Mouse (Mus musculus) Patski (cell line): ENCODE measurements around the gene Tmem213. TPM values are rescaled to one million over a fixed set of nuclear protein-coding genes. Genes with fewer than 3 reads are reported as not detected.
A peak's percentile ranks its signal among the peaks of the same experiment; 100 is the strongest.

Source experiments
- ATAC-seq: fragments of 100-300 bp; one replicate; pipeline ENCODE4 v1.8.0; 2021
- CTCF ChIA-PET: fragments of 350-600 bp; sonication (Branson Sonifier 250); formaldehyde crosslinking; loops from one replicate; lab custom pipeline; 2022; ENCODE audit warnings: inconsistent platforms; lab: Charles Lee
- POLR2A ChIA-PET: fragments of 350-600 bp; sonication (Branson Sonifier 250); formaldehyde crosslinking; loops from one replicate; lab custom pipeline; 2022; ENCODE audit warnings: antibody characterized with exemption, inconsistent platforms; lab: Charles Lee
- DNase-seq: peaks from one replicate; pipeline ENCODE4 v3.0.0-alpha.2; 2011; ENCODE audit warnings: low read depth, low spot score
- H3K27me3 ChIP-seq: fragments of 371-371 bp; one replicate; pipeline ENCODE4 v1.5.1; 2021
- CTCF ChIP-seq: fragments of 100-300 bp; IDR thresholded peaks from one replicate; pipeline ENCODE4 v1.5.1; 2021
- in situ Hi-C: fragments of 300-500 bp; cut with MboI; formaldehyde crosslinking; loops from 3 replicates; pipeline ENCODE4 v1.11.1; 2018; ENCODE audit warnings: low pct_unique_long_range_greater_than_20kb, mixed read lengths
- polyA plus RNA-seq: library from polyadenylated mRNA; unstranded; gene quantifications from one replicate; pipeline ENCODE4 v1.2.3, GENCODE M21; 2021

Gene Tmem213
- polyA plus RNA-seq, 1 experiment from 2014 or later = not detected

- ChIA-PET CTCF (no interaction called here), POLR2A (interaction anchor here (0.7 kb wide), 1 partner anchor 19 kb away, joined by 3 read pairs; no protein-coding TSS in a partner anchor)
- no peak for DNase-seq
- no peak for ATAC-seq
- H3K27me3 ChIP-seq = no peaks in the 10 kb centered on the region
- no peak for TF ChIP-seq CTCF
- in situ Hi-C loops = no loop called here
Measured at GRCm38 (mm10) chr6:38125462-38125861, 16.4 kb downstream of the Tmem213 start.

- POLR2A ChIA-PET = interaction anchor here (1.2 kb wide), 1 partner anchor 16 kb away, joined by 5 read pairs; no protein-coding TSS in a partner anchor
- no peak for DNase-seq
- no peak for TF ChIP-seq CTCF
Measured at GRCm38 (mm10) chr6:38128115-38128514, 19.1 kb downstream of the Tmem213 start.

GRCm38 (mm10) chr6:38129883-38130282, 20.8 kb downstream of the Tmem213 start:
- DNase-seq (no peak), ATAC-seq (no peak)
- in situ Hi-C loops = no loop called here
- no peak for TF ChIP-seq CTCF
- ChIA-PET CTCF (interaction anchor here (0.6 to 1.3 kb wide), 3 partner anchors 9 to 20 kb away, joined by 3 read pairs; no protein-coding TSS in a partner anchor), POLR2A (interaction anchor here (0.7 kb wide), 1 partner anchor 56 kb away, joined by 3 read pairs; no protein-coding TSS in a partner anchor)
- H3K27me3 ChIP-seq = no peaks in the 10 kb centered on the region

More at GRCm38 (mm10) chr6:38128115-38128514, 19.1 kb downstream of the Tmem213 start:
- in situ Hi-C loops = no loop called here
- H3K27me3 ChIP-seq = no peaks in the 10 kb centered on the region
- CTCF ChIA-PET = interaction anchor here (1.0 to 1.5 kb wide), 3 partner anchors 29 to 120 kb away, joined by 3 to 4 read pairs (median 3); no protein-coding TSS in a partner anchor
- ATAC-seq = no peak

DNA sequence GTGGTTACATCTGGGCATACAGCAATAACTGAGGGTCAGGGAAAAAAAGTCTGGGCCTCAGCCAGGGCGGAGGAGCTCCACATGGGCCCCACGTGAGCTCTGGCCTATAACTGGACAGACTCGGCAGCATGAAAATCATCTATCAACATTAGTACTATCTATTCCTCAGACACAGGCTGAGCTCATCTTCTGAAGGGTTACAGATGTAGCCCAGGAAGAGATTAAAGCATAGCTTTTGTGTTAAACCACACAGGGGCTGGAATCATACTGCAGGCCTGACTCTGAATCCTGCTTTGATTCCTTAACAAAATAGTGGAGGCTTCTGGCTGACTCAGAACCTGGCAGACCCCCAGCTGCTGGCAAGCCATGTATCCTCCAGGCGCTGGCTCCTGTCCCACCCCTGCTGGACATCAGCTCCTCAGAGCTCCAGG, 22.8 kb downstream of the Tmem213 start:
- peak; percentile 65 for DNase-seq
- peak; percentile 75 for ATAC-seq

DNA sequence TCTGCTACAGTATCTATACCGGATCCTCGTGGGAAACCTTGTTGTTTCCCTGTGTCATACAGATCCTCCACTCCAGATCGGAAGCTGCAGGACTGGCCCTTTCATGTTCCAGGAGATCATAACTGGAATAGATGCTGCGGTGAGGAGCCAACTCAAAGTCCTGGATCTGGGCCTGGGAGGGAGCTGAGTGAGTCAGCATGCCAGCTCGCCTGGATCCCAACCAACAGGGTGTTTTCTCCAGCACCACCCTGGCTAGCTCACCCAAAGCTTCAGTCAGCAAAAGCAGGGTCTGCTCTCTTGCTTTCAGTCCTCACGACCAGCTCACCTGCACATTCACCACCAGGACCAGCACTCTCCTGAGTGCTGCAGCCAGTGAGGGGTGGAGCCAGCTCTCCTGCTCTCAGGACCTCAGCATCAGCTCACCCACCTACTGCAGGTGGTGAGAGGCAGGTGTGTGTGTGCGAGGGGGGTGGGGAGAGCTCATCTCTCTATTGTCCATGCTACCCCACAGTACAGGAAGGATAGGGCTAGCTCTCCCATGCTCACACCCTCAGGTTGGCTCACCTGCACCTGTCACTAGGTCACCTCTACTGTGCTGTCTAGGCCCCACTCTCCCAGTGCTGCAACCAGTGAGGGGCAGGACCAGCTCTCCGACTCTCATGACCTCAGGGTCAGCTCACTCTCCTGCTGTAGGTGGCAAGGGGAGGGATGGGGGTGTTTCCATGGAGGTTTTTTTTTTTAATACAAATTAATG, 25.9 kb downstream of the Tmem213 start:
- ChIA-PET CTCF (interaction anchor here (0.9 to 1.2 kb wide), 4 partner anchors 9 to 69 kb away, joined by 3 read pairs; no protein-coding TSS in a partner anchor), POLR2A (interaction anchor here (1.1 kb wide), 1 partner anchor 9 kb away, joined by 4 read pairs; no protein-coding TSS in a partner anchor)
- in situ Hi-C loops = no loop called here
- no peak for TF ChIP-seq CTCF
- ATAC-seq (peak; percentile 89), DNase-seq (no peak)
- H3K27me3 ChIP-seq = no peaks in the 10 kb centered on the region

More for the DNA sequence above, 22.8 kb downstream of the Tmem213 start:
- in situ Hi-C loops = no loop called here
- CTCF ChIA-PET = interaction anchor here (0.9 to 1.4 kb wide), 5 partner anchors 12 to 61 kb away, joined by 3 to 6 read pairs (median 3); no protein-coding TSS in a partner anchor
- no peak for TF ChIP-seq CTCF
- POLR2A ChIA-PET = interaction anchor here (0.6 to 0.7 kb wide), 2 partner anchors 21 to 28 kb away, joined by 3 to 4 read pairs; no protein-coding TSS in a partner anchor
- no peaks in the 10 kb centered on the region for H3K27me3 ChIP-seq

DNA sequence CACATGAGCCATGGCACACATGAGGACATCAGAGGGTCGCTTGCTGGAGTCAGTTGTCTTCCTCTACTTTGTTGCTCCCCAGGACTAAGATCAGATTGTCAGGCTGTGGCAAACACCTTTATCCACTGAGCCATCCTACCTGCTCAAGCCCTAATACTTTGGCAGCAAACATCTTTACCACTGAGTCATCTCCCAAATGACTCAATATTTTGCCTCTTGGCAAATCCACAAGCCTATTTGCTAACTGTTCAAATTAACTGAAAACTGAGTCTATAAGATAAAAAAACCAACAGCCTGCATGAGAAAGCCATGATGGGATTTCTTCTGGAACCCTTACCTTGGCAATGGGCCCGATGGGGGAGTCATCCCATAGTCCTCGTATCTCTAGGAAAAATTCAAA, 30.0 kb downstream of the Tmem213 start:
- DNase-seq (peak; percentile 67), ATAC-seq (peak; percentile 18)
- no peaks in the 10 kb centered on the region for H3K27me3 ChIP-seq
- no peak for TF ChIP-seq CTCF
- POLR2A ChIA-PET = no interaction called here
- CTCF ChIA-PET = interaction anchor here (1.2 kb wide), 1 partner anchor 9 kb away, joined by 3 read pairs; no protein-coding TSS in a partner anchor
- in situ Hi-C loops = no loop called here

GRCm38 (mm10) chr6:38140402-38140801, 31.3 kb downstream of the Tmem213 start:
- ChIA-PET POLR2A (no interaction called here), CTCF (no interaction called here)
- in situ Hi-C loops = no loop called here
- H3K27me3 ChIP-seq = no peaks in the 10 kb centered on the region
- ATAC-seq = no peak
- TF ChIP-seq CTCF = no peak
- DNase-seq = no peak

GRCm38 (mm10) chr6:38144161-38144998, 35.3 kb downstream of the Tmem213 start:
- POLR2A ChIA-PET = interaction anchor here (0.5 to 1.1 kb wide), 3 partner anchors 9 to 26 kb away, joined by 4 to 5 read pairs (median 5); no protein-coding TSS in a partner anchor
- no peaks in the 10 kb centered on the region for H3K27me3 ChIP-seq
- CTCF ChIA-PET = interaction anchor here (0.8 to 1.6 kb wide), 4 partner anchors 10 to 78 kb away, joined by 3 to 4 read pairs (median 4); no protein-coding TSS in a partner anchor
- in situ Hi-C loops = no loop called here
- no peak for TF ChIP-seq CTCF
- DNase-seq = peak; percentile 66
- peak; percentile 61 for ATAC-seq

DNA sequence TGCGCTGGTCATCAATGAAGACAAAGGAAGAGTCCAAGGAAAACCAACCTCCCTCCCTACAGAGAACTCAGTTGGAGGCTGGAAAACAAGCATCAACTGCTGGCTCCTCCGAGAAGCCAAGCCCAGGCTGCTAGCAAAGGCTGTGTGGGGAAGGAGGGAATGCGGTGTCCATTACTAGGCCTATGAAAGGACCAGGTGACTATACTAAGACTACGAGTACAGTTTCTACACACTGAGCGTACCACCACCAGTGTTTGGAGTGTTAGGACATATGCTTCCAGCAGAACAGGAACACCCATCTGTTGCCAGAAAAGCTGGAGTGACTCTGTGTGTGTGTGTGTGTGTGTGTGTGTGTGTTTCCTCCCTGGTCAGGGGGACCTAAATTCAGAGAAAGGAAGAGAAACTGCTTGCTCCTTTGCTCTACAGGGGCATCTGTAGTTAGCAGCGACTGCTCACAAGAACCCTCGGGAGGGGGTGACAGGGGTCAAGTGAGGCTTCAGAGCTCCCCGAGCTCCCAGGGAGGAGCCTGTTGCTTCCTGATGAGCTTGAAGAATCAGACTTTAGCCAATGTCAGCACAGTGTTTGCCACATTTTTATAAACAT, 36.5 kb downstream of the Tmem213 start:
- ChIA-PET POLR2A (no interaction called here), CTCF (interaction anchor here (0.6 to 0.8 kb wide), 2 partner anchors 16 to 128 kb away, joined by 3 read pairs; no protein-coding TSS in a partner anchor)
- in situ Hi-C loops = no loop called here
- ATAC-seq (no peak), DNase-seq (no peak)
- H3K27me3 ChIP-seq = no peaks in the 10 kb centered on the region
- TF ChIP-seq CTCF = no peak
